Mouse (Mus musculus): ENCODE results near the gene Retreg1.

Gene Retreg1

DNA sequence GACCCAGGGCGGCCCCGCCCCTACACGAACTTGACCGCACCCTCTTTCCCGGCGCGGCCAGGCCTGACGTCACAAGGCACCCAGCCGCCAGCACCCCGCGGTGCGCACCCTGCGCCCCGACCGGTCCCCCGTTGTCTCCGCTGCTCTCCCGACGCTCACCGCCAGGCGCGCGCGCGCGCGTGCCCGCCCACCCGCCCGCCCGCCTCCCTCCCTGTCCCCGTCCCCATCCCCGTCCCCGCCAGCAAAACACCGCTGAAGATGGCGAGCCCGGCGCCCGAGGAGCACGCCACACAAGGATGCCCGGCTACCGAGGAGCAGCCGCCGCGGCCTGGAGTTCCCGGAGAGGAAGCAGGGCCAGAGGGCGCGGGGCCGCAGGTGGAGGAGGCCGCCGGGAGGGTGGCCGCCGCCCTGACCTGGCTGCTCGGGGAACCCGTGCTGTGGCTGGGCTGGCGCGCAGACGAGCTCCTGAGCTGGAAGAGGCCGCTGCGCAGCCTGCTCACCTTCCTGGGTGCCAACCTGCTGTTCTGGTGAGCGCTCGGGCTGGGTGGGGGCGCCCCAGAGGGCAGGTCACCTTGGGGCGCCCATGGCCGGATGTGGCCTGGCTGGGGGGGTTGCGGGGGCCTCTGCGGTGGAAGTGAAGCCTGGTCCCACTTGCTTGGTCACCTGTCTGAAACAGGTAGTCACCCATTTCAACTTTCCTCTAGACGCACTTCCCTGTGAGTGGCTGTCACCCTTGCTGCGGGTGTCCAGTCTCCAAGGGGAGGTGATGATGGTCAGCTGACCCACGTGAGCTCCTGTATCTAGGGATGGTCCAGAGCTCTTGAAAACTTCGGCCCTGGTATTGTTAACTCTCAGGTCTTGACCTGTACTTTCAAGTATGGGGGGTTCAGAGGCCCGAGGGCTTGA is at the start of gene Retreg1:
Gene Retreg1 (plus strand): TSS at position 95 of the 906 bp plus-strand sequence.
- DNase-seq: peak; percentile 78 to 81

DNA sequence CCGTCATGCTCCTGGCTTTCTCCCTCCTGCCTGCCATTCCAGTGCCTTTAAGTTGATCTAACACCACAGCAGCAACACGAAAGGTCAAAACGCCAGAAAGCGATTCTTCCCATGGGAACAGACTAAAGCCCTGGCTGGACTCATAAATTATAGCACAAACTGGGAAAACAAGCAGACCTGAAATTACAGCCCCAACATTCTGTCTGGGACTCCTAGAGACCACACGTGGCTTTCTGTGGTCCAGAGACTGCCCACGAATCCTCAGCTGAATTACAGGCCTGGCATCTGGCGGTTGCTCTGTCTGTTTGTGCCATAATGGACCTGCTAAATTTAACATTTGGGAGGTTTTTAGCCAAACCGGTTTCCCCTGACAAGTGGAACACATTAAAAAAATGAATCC is 48.9 kb upstream of the Retreg1 start:
- no peak for DNase-seq

DNA sequence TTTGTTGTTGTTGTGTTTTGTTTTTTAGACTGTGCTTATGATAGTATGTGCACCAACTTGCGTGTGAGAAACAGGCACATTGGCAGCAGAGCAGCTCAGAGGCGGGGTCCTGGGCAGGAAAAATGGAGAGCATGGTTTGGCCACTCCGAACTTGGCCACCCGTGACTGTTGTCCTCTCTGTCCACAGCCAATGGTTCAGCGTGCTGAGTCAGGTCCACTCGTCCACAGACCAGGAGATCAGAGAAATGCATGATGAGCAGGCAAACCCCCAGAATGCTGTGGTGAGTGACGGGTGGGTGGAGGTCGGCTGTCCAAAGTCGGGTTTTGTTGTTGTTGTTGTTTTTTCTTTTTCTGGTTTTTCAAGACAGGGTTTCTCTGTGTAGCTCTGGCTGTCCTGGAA is 47.5 kb upstream of the Retreg1 start:
- no peak for DNase-seq

DNA sequence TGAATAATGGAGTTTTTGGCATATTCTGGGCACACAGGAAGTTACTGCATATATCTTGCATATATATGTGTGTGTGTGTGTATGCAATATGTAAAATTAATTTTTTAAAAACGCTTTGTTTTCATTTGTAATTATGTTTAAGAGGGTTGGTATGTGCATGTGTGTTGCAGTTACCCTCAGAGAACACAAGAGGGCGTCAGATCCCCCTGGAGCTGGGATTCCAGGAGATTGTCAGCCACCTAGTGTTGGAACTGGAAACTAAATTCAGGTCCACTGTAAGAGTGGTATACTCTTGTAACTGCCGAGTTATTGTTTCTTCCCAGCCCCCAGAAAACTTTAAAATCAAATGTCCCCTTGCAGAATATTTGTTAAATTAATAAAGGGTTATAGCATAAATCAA is 46.6 kb upstream of the Retreg1 start:
- no peak for DNase-seq

DNA sequence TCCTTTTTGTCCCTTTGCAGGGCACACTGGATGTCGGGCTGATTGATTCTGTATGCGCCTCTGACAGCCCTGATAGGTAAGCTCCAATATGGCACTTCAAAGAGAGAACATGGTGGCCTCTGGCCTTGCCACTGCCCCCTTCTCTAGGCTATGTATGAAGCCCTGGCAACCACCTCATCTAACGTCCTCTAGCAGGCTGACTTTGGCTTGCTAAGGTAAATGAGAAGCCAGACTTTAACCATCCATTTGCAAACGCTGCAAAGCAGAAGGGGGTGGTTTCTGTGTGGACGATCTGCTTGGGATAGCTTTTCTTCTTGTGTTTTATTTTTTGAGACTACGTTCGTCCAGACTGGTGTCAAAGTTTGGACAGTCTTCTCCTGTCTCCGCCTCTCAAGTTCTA is 45.8 kb upstream of the Retreg1 start:
- no peak for DNase-seq

DNA sequence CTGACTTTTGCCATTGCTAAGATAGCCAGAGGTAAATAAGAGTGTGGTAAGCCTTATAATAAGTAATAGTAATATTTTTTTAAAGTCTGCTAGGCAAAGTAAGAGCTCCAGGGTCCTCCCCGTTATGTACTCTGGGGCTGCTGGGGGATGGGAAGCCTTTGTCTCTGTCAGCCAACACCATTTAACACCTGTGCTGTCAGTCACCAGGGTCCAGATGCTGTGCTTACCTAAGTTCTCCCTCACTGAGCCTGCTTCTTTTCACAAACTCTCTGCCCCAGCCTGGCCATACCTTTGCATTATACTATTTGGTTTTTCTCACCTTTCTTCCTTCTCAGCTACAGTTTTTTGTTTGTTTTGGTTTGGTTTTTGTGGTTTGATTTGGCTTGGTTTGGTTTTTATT is 45.1 kb upstream of the Retreg1 start:
- no peak for DNase-seq

DNA sequence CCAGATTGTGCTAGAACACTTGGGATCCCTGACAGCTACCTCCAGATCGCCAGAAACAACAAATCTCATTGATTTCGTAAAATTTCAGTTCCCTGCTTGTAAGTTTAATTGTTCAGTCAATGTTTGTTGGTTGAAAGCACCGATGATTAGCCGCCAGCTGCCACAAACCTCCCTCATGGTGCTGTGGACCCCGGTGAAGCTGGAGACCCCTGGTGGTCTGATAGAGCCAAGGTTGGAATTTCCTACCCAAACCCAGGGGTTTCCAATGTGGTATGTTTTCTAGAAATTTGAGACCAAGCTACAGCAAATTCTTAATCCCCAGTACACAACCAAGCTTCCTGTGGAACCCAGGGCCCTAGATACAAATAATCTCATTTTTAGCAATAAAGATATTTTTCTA is 41.3 kb upstream of the Retreg1 start:
- DNase-seq: no peak

DNA sequence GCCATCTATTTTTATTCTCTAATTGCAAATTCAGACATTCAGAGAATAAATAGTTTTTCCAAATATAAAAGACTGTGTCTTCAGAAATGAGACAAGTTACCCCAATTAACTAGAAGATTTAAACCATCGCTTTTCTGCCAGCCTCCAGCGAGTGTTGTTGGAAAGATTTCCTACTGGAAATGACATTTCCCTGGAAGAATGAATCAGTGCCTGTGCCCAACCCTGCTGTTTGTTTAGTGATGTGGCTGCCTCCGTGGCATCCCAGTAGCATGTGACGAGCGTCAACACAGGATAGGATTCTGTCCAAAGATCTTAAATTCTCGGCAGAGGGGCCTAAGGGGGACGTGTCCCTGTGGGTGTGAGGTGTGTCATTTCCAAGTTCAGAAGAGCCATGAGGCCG is 40.8 kb upstream of the Retreg1 start:
- DNase-seq: no peak

DNA sequence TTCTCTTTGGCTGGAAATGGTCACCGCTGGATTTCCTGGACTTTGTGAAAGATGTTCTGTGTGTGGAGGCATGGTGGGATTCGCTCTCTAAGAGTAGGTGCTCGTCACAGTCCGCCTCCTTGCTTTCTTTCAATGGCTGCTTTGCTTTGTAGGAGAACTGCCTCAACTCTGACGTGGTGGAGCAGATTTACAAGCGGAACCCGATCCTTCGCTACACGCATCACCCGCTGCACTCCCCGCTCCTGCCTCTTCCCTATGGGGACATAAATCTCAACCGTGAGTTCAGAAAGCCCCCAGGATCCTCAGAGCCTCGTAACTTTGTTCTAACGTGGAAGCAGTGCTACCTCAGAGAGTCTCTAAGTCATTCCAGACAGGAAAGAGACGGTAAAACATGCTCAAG is 39.9 kb upstream of the Retreg1 start:
- no peak for DNase-seq

DNA sequence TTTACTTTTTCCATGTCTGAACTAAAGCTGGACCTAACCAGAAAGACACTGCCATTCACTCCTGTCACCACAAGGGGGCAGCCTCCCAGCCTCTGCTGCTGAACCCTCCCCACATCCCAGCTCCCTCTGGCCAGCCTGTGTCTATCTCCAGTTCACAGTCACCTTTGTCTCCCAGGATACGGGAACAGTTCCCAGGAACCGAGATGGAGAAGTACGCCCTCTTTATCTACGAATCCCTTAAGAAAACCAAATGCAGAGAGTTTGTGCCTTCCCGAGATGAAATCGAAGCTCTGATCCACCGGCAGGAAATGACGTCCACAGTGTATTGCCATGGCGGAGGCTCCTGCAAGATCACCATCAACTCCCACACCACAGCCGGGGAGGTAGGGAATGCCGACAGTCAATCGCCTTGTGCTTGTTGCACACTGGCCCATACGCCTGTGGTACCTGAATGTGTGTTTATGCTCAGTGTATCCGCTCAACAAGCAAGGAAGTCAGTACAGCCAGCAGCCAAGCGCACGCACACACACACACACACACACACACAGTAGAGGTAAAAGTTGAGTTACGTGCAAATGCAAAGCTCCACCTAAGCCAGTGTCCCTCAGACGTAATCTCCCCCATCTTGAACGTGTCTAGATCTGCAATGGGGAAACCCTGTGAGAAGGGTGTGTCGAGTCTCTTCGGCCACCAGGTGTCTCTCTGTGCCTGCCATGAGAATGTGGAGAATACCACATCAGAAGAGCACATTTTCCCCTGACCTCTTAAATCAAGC is 37.5 kb upstream of the Retreg1 start:
- DNase-seq: peak in 1 of 2 experiments; percentile 27

DNA sequence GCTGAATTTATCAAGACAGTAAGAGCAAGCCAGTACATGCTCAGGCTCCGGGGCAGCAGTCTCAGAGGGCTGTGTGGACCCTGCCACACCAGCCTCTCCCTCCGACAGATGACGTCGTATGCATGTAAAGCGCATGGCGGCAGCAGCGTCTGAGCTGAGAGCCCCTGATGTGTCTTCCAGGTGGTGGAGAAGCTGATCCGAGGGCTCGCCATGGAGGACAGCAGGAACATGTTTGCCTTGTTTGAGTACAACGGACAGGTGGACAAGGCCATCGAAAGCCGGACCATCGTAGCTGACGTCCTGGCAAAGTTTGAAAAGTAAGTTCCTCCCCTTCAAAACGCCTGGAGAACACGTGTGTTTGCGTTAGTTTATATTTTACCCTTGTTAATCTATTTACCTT is 36.6 kb upstream of the Retreg1 start:
- DNase-seq: no peak

DNA sequence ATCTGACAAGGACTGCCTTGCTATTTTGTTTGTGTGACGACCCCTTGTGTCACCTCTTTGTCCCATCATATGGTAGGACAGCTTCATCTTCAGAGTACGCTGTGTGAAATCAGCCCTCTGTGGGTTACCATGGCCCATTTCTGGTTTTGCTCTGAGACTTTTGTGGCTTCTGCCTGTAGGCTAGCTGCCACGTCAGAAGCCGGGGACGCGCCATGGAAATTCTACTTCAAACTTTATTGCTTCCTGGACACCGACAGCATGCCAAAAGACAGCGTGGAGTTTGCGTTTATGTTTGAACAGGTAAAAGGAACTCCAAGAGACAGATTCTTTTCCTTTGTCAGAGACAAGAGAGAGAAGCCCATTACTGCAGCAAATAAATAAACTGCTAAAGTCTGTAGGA is 36.1 kb upstream of the Retreg1 start:
- no peak for DNase-seq

DNA sequence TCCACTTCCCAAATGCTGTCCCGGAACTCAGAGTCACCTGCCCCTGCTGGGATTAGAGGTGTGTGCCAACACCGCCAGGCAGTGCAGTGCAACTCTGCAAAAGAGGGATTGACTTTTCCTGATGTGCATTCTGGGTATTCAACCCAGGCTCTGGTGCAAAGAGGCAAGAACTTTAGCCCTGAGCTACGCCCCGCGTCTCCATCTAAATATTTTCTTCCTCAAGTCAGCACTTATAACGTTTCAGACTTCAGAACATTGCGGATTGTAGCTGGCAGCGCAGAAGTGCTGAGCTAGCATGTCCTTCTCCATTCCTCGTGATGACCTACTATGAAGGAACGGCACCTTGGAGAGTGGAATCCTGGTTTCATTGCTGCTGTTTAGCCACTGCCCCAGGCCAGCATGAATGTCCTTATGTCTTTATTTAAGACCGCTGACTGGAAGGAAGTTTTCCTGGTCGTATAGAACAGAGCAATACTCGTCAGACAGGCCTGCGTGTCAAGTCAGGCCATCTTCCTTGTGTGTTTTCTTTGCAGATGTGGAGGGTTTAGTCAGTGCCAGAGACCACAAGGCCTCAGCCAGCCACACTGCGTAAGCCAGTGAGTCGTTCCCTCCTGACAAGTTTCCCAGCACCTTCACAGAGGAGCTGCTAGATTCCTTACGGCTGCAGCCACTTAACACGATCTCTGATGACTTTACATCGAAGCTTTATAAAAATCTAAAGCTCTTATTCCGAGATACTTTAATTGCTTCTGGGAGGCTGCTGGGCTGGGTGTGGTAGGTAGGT is 34.1 kb upstream of the Retreg1 start:
- no peak for DNase-seq

DNA sequence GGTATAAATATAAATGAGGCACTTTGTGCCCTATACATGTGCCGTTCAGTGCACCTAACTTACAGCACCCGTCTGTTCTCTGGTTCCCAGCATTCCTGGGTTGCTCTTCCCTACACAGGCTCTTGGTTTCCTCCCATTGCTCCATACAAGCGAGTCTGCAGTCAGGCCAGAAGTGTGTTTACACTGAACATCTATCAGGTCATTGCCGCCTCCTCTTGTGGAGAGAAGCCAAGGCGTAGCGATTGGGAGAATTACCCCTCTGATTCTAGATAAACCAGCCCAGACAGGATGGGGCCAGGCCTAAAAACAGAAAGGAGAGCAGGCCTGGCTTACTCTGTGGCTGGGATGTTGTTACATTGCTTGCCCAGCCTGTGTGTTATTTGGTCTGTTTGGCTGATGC is 33.3 kb upstream of the Retreg1 start:
- no peak for DNase-seq

DNA sequence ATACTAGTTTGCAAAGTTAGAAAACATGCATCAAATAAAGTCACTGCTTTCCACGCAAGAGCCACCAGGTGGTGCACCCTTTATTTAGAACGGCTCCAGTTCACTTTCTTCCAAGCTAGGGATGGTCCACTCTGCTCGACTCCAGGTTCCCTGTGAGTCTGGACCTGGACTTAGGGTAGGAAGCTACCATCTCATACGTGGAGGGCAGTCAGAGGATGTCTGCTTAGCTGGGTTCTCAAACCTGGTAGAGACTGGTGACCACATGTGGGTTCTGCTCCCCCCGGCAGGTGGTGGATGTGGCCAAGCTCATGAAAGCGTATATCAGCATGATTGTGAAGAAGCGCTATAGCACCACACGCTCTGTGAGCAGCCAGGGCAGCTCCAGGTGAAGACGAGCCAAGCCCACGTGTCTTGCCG is 31.1 kb upstream of the Retreg1 start:
- no peak for DNase-seq

DNA sequence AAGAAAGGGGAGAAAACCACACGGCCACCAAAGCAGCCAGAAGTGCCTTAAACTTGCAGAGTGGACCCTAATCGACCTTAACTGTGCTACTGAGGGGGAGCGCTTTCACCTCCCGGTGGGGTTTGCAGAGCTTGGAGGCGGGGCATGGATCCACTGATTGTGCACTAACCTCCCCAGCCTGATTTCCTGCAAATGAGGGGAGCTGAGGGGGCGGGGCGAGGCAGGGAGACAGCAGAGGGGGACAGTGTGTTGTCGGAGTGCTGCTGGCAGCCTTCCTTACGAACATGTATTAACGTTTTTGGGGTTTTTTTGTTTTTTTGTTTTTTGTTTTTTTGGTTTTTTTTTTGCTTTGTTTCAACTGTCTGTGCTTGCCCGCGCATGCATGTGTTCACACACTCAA is 30.5 kb upstream of the Retreg1 start:
- peak; percentile 23 to 25 for DNase-seq

DNA sequence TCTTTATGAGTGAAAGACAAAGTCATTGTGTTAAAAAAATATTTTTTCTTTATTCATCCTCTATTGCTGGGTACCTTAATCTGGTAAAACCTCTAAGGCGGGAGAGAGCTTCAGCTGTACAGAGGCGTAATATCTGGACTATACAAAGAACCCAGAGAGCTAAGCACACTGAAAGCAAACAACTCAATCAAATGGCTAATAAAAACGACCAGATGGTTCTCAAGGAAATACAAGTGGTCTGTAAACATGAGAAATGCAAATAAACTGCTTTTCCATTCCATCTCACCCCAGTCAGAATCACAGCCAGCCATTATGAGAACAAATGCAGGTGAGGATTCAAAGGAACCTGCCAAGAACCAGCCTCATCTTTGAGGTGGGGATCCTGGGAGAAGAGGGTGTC is 28.4 kb upstream of the Retreg1 start:
- DNase-seq: no peak

DNA sequence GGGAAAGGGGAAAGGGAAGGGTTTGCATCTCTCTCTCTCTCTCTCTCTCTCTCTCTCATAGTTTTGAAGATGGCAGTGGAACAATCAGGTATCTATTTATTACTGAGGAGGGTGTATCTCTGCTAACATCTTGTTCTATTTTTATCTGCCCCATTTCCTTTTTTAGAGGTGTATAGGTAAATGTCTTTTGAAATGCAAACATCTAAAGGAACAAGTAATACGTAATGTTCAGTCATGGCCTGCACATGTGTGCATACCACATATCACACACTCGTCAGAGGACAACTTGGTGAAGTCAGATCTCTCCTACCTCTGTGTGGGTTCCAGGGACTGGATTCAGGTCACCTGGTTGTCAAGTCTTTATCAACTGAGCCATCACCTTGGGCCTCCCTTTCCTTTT is 25.8 kb upstream of the Retreg1 start:
- no peak for DNase-seq

DNA sequence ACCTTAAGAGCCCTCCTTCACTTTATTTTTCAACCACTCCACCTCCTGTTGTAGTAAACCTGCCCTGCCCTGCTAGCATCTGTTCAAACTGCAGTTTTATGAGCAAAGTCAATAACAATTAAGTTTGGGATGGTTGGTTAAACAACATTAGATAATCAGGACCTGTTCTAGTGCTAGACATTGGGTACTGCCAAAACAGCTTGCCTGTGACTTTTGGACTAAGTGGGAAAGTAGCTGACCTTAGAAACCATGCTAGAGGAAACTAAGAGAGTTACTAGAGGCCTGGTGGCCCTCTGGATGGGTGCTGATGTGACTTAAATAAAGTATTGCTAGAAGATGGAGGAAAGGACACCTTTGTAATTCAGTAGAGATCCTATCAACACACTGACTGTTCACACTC is 21.0 kb upstream of the Retreg1 start:
- no peak for DNase-seq

DNA sequence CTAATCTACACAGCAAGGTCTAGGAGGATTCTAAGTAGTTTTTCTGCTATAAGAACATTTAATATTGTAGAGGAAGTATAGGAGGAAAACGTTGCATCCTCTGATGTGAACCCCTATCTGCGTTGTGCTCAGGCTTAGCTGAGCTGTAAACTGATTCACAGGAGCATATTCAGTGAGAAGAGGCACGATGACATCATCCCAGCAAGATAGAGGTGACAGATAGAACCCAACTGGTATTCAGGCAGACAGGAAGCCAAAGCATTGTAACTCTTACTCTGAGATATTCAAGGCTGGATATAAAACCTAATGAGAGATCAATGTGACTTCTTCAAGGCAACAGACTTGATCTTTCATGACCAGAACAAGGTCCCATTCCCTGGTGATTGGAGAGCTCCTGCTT is 20.3 kb upstream of the Retreg1 start:
- DNase-seq: no peak

DNA sequence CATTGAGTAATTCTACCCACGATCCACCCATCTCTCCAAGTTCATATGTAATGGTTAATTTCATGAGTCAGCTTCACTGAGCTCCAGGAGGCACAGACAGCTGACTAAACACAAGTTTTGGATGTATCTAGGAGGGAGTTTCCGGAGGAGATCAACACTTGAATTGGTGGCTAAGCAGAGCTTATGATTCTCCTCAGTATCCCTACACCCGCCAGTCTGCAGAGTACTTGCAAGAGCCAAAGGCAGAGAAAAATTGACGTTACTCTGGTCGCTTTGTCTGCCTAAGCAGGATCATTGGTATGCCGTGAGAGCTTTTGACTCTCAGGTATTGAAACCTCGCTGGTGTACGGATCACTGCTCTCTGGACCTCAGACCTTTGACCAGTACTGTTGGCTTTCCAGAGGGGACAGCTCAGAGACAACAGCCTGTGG is 16.4 kb upstream of the Retreg1 start:
- DNase-seq: no peak

DNA sequence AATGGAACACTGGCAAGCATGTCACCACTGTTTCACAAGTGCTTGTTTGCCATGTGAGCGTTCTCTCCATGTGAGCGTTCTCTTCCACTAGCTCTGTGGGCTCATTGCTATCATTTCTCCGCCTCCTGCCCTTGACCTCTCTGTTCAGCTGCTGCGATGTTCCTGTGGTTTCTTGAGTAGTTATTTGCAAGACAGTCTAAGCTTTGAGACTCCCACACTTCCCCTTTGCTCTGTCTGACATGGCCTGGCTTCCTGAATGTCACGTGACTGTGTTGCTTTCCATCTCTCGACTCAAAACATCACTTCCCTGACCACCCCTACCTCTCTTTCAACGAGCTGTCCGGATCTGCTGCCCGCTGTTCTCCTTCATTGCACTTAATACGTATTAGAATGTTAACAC is 14.5 kb upstream of the Retreg1 start:
- peak in 1 of 2 experiments; percentile 35 for DNase-seq

DNA sequence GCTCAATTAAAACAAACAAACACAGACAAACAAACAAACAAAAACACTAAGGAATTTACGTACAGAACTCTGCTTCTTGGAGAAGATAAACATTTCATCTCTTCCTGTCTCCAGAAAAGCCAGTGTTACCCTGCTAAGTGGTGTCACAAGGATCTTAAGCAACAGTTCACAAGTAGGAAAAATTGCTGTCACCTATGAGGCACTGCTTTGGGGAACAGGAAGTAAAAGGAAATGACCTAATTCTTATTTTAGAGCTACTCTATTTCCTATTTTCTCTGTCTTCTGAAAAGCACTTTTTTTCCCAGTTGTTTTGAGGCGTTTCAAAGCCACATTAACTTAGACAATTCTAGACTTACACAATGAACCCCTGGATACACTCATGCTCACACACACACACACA is 12.6 kb upstream of the Retreg1 start:
- DNase-seq: no peak

Measured in thymus, adult 18-20 months (tissue).